Mouse (Mus musculus) cerebellum, adult 9-11 months (tissue): ENCODE data around the gene Inka2.

Experiments used
- DNase-seq: peaks from one replicate; pipeline ENCODE4 v3.0.0; 2022

The Inka2 gene

DNA sequence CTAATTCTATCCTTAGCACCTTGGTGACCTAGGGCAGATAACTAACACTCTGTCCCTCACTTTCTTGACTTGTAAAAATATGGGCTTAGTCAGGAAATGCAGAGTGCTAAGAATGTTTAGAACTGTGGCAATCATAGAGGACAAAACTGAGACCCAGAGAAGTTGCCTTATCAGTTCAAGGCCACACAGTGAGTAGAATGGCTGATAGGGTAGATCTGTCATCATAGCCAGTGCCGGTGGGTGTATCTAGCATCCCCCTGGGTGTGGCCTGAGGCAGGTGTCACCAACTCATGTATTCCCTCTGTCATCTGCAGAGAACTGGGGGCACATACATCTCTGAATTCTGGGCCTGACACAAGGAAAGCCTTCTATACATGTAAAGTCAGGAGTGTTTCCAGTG, 6.1 kb upstream of the Inka2 start:
- no peak for DNase-seq

DNA sequence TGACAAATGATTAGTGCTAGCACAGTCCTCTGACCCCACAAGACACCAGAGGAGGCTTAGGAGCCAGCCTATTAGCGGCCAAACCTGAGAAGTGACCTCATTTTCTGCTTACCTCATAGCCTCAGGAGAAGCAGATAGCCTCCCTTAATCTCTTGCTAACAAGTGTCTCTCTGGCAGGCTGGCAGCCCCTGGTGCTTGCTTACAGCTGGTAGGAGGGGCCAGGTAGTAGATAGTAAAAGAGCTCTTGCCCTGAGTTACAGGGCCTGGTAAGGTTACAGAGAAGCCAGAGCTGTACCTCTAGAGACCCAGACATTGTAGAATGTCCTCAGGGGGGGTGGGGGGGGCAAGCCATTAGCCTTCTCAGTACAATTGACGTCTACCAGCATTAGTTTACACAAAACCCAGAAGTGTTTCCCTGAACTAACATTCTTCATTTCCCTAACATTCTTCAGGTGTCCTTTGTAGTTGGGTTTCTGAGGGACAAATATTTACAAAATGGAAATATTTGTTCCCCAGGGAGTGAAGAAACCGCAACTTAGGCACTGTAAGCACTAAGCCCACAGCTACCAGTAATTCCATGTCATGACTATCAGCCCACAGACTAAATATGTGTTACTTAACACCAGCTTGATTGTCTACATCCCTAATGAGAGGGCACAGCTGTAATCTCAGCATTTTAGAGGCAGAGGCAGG, 5.0 kb upstream of the Inka2 start:
- DNase-seq = peak; percentile 29

DNA sequence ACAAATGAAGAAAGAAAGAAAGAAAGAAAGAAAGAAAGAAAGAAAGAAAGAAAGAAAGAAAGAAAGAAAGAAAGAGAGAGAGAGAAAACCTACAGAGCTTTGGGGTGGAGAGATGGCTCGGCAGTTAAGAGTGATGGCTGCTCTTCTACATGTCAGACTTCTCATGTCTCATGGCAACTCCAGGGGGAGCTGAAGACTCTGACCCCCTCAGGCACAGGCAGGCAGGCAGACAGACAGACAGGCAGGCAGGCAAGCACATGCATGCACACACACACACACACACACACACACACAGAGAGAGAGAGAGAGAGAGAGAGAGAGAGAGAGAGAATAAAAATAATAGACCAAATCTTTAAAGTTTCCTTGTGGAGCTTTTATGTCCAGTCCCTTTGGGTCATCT, 3.6 kb upstream of the Inka2 start:
- peak; percentile 3 for DNase-seq

DNA sequence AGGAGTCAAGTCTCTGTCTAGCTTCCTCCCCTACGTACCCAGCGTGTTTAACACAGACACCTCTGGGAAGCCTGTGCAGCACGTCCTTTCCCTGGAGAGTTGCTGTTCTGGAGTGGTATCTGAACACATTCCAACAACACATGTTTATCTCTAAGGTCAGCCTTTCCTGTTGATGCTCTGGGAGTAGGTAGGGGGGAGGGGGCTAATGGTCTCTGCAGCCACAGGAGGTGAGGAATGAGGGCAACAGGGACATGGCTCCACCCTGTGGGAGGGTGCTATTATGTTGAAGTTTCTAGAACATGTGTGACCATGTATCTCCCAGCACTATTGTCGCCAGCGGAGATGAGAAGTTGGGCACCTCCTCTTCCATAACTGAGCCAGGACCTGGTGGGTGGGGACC, 3.0 kb upstream of the Inka2 start:
- DNase-seq = peak; percentile 34

DNA sequence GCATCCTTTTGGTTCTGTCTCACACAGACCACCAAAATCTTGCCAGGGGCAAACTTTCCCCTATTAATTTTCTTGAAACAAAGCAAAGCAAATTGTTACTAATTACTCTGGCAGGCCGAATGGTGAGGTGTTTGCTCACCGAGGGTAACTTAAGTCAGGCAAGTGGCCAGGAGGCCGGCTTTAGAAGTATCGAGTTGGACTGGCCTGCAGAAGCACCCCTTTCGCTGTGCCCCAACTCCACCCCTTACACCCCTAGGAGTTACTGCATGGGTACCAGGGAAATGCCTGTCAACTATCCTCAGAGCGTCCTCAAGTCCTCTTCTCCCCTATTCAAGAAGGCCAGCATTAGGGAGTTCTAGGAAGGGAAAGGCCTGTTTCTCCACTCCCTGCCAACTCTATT, 828 bp upstream of the Inka2 start:
- DNase-seq = peak; percentile 53

DNA sequence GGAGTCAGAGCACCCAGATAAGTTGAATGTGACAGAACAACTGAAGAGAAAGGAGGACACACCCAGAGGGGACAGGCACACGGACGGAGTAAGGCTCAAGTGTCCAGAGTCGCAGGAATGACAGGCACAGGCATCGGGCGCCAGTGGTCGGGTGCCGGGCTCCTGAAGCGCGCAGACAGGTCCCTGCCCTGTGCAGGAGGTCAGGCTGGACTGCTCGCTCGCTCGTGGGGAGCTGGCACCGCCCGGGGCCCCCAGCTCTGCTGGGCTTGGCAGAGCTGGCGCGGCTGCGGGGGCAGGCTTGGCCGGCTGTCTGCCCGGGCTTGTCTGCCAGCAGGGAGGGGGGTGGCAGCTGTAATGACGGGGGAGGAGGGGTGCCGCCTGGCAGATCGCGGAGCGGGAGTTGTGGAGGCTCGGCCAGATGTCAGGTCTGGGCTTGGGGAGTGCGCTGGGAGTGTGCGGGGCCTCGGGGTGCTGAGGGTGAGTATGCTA, 706 bp downstream of the Inka2 start:
- peak; percentile 89 for DNase-seq

DNA sequence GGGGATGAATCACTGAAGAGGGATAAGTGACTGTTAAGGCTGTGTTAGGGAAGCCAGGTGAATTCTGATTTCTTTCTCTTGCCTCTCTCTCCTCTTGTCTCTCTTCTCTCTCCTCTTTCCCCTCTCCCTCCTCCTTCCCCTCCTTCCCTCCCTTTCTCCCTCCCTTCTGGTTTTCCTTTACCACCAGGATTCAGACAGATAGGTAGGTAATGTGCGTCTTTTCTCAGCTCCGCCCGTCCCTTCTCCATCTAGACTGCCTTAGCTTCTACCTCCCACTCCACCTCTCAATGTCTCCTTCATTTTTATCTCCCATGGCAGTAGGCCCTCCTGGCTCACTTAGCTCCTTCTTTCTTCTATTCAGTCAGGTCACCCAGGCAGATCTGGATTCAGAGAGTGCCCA, 1.2 kb downstream of the Inka2 start:
- DNase-seq = no peak

DNA sequence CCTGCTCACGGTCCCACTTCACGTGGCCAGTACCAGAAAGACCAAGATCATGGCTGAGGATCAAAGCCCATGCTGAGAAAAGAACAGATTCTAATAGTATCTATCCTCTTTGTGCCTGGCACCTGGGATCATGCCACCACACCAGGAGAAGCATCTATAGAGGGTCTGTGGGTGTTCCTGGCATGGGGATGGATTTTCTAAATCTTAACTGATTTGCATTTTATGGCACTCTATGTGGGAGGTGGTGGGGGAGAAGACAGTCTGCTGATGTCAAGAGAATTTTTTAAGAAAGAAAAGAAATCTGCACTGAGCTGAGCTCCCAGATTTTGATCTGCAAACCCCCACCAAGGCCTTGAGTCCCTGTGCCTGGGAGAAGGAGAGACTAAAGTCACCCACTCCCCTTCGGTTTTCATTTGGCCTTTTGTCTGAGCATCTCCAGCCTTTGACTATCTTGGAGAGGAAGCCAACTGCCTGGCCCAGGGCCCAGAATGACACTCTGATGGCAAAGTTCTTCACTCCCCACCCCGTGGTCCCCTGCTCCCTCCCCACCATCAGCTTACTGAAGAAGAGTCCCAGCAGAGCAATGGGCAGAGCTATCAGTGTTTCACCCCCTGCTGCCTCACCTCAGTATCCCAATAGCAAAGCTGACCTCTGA, 2.1 kb downstream of the Inka2 start:
- peak; percentile 65 for DNase-seq

DNA sequence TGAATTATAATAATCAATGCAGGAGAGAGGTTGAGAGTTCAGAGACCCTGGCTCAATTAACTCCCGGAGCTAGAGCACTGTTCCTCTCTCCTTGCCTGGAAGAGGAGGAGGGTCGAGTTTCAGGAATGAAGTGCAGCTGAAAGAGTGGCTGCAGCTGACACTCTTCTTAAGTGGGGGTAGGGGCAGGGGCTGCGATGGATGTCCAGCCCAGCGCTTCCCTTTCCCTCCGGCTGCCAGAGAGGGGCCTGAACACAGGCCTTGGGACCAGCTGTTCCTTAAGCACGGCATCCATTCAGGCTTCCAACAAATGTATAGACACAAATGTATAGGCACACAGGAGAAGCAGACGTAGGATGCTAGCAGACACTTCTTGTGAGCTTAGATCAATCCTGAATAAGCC, 3.2 kb downstream of the Inka2 start:
- DNase-seq = peak; percentile 14

DNA sequence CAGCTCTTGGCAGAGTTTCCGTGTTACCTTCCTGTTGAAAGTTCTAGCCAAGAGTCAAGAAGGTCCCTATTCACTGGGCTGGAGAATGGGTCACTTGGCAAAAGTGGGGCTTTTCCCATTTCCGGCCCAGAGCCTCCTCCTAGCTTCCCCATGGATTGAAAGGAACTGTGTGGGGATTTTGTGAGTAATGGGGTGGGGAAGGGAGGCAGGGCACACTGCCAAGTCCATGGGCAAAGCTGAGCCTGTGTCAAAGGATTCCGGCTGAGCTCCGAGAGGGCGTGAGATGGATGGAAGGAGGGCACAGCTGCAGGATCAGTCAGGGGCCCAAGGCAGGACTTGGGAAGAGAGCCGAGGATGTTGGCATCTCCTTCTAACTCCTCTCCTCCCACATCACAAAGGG, 5.8 kb downstream of the Inka2 start:
- DNase-seq = peak; percentile 70

DNA sequence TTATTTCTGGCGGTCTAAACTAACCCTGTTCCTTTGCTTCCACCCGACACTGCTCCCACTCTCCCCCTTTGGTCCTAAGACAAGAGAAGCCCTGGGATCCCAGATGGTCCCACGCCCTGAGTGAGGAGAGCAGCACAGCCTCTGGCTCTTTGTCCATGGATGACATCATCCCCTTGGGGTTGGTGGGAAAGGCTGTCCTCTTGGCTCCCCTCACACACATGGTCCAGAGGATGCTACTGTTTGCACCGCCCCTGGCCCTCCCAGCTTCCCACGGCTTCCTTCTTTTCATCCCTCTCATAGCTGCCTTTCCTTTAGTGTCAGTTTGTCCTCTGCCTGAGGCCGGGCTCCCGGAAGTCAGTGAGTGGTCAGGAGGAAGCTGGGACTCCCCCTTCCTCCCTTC, 7.3 kb downstream of the Inka2 start:
- DNase-seq = peak; percentile 61

DNA sequence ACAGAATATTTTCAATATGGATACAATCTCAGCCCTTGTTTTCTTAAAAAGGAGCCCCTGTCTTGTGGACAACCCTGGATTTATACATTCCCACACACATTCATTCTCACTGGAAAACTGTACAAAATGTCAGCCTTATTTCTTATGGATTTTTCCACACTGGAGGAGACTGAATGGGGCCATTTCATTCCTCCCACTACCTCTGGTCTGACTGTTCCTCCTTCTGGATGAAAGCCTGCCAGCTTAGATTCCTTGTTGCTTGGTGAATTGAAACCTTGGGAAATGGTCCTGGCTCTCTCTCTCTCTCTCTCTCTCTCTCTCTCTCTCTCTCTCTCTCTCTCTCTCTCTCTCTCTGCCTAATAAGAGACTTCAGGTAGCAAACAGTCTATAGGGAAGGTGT, 8.4 kb downstream of the Inka2 start:
- no peak for DNase-seq

DNA sequence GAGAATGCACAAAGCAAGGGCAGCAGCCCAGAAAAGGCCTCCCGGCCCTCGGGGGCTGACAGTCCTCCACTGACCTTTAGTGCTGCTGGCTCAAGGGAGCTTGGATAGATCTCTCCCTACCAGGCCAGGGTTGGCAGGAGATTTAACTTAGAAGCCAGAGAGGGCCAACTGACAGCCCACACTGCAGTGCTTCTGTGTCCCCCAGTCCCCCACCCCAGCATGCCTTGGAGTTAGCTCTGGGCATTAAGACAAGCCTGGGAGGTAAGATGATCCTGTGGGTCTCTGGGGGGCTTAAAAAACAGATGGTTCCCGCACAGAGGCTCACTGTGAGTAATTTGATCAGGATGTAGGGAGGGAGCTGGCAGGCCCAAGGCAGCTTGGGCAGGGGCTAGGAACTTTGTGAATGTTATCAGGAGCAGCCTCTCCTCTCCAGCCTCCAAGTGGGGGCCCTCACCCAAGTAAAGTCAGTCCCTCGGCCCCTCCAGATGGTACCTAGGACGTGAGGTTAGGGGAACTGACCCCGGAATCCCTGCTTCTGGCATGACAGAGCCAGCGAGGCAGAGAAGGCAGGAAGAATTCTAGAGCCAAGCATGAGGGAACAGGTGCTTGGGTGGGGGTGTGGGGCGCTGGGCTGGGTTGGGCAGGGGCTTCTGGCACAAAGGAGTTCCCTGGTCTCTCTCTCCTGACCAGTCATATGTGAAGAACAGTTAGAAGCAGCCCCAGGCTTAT, 9.9 kb downstream of the Inka2 start:
- DNase-seq = peak; percentile 59

DNA sequence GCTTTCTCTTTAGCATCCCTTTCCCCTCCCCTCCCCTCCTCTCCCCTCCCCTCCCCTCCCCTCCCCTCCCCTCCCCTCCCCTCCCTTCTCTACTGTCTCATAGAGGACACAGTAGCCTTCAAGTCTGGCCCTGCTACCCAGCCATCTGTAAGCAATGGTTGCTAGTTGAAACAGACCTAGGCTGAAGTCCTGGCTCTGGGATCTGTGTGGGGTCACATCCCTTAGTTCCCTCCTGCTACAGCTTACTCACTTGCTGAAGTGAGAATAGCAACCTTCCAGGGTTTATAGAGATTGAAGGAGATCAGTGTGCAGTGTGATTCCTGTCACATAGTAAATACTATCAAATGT, 10.4 kb downstream of the Inka2 start:
- no peak for DNase-seq

DNA sequence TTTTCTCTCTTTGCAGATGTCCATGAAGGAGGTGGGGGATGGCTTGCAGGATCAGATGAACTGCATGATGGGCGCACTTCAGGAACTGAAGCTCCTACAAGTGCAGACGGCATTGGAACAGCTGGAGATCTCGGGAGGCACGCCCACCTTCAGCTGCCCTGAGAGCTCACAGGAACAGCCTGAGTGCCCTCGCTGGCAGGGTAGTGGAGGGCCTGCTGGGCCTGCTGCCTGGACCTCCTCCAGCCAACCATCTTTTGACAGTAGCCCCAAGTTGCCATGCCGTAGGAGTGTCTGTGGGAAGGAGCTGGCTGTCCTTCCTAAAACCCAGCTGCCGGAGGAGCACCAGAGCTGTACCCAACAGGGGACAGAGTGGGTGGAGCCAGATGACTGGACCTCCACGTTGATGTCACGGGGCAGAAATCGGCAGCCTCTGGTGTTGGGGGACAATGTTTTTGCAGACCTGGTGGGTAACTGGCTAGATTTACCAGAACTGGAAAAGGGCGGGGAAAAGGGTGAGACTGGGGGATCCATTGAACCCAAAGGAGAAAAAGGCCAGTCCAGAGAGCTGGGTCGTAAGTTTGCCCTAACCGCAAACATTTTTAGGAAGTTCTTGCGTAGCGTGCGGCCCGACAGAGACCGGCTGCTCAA, 12.1 kb downstream of the Inka2 start:
- DNase-seq = peak; percentile 59

DNA sequence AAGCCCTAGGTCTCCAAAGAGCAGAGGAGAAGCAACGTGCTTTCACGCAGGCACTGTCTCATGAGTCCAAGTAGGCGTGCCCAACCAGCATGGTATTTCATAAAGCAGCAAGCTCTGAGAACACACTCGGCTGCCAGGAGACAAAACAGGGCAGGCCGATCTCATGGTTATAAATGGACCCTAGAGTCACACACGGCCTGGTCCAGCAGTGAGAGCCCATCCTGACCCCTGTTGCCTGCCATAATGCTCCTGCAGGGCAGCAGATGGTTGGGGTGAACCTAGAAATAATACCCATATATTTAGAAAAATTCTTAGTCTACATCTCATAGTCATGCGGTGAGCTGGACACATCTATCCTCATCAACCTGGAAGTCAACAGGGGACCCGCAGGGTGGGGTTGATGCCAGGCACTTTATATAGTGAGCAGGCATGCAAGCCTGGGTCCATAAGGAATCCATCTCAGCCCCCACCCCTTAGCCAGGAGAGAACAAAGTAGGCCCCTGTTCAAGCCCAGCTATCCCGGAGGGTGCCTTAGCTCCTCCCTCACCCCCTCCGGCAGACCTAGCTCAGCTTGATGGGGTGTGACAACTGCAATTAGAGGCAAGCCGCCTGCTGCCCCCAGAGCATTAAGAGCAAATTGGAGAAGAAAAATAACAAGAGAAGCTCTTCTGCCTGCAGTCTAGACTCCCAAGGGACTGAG, 13.6 kb downstream of the Inka2 start:
- peak; percentile 74 for DNase-seq

DNA sequence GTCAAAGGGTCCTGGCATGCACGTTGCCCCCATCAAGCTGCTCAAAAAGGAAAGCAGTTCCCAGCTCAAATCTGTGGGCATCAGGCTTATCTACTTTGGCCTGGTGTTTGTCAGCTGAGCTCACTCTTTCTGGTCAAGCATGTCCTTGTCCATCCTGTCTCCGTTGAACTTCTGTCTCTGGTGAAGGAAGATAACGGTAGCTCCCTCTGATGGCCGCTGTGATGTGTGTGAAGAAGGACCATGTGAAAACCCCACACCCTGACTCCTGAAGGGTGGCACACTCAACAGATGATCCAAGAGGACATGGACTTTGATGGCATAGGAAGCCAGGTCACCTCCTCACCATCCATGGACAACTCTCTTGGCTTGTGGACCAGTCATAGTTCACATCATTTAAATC, 14.3 kb downstream of the Inka2 start:
- DNase-seq = peak; percentile 30

DNA sequence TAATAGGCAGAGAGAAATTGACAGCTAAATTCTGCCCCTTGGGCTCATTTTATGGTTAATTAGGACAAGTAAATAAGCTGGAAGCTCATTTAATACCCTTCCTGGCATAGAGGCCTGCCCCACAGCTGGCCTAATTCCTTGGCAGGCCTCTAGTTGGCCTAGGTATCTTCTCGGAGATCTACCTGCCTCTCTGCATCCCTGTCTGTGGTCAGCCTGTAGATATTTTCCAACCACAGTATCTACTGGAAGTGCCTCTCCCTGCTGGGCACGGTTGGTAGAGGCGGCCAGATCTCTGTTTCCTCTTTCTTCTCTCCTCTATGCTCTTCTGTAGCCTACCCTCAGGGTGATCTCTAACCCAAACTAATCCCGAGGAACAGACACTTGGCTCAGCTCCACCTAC, 15.6 kb downstream of the Inka2 start:
- no peak for DNase-seq

DNA sequence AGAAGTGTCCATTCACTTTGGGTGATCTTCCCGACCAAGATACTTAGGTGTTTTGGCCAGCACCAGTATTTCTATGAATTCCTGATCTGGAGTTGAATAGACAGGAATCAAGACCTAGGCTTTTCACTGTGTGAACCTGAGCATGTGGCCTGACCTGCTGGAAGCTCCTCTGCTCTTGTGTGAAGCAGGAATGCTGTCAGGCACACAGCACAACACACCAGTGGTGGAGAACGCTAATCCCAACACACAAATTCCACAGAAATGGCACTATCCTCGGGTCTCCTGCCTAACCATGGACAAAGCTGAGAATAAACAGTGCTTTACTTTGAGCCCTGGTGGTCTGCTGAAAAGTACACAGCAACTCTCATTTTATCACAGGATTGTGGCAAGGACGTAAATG, 16.1 kb downstream of the Inka2 start:
- no peak for DNase-seq

DNA sequence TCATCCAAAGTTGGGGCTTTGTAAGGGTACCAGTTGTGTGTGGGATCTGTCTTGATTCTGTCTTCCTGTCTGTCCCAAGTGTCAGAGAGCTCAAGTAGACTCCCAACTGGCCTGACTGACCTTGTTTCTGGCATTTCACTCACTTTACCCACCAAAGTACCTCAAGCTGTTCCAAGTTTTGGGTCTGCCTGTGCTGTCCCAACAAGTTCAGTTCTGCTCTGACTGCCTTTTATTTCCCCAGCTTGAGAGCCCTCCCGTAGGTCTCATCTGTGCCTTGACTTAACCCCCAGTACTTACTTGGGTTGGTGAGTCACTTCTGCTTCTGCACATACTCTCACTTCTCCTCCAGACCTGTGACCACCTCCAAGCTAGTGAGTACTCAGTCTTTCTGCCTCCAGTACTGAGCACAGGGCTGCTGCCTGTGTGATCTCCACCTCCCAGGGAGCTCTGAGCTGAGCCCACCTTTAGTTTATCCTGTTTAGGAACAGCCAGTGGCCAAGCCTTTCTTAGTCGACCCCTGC, 17.3 kb downstream of the Inka2 start:
- DNase-seq = no peak

DNA sequence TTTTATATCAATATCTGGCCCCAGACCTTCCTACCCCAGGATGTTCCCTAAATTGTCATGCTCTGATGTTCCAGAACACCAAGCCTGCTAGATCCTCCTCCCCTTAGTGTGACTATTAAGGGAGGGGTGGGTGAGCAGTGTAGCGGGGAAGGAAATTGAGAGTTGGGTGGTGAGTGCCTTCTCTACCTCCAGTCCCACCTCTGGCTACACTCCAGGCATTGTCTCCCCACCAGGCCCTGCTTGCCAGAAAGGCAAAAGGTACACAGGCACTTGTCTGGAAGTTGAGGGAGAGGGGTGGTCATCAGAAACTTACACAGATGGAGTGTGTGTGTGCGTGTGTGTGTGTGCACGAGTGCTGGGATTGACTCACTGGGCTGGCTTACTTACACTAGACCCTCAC, 18.1 kb downstream of the Inka2 start:
- no peak for DNase-seq

DNA sequence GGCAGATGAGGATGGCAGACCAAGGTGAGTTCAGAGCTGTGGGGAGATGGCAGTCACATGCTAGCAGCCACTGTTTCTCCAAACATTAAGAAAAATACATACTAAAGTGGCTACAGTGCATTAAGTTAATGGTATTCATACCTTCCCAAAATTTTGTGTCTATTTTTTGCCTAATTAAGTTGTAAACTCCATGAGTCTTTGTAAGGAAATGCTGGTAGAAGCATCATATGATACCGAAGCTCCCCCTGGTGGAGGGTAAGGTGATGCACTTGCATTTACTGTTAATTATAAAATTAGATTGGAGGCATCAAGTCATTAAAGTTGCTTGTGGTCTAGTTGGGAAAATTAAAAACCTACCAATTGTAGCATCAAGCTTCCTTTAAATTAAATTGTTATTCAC, 21.6 kb downstream of the Inka2 start:
- peak; percentile 54 for DNase-seq

DNA sequence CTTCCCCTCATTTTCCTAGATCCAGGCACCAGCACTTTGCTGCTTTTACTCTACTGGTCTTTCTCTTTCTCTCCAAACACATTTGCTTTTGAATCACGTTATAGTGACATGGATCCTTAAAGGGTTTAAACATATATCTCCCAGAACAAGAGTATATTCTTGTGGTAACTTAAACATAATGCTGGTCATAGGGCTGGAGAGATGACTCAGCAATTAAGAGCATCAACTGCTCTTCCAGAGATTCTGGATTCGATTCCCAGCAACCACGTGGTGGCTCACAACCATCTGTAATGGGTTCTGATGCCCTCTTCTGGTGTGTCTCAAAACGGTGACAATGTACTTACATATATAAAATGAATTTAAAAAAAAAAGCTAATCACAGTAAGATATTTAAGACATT, 28.0 kb downstream of the Inka2 start:
- DNase-seq = no peak
